Mouse (Mus musculus): ENCODE data around the gene Trim38.

DNA sequence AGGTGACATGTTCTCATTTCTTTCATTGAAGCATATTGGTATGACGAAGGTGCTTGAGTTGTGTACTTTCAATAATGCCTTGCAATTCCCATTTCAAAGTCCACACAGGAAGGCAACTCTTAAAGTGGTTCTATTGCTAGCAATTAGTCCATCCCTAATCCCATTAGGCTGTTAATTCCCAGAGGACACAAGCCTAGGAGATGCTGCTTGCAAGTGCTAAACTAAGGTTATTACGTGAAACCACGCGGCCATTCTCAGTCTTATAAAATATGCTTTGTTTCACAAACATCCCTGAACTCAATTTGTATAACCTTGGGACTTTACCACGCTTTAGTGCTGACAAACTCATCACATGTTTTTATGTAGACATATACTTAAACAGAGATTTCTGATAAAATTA lies 32.6 kb upstream of the Trim38 start:
- TF ChIP-seq CTCF (conservative IDR thresholded peaks at IDR 0.05; ENCODE audit: insufficient read depth, insufficient read length, low read depth, low read length) (no peak), POLR2A (IDR thresholded peaks at IDR 0.05; ENCODE audit: low read depth, low read length) (no peak)

Measured in kidney, adult 2 months (tissue).